Mouse (Mus musculus) forebrain, embryonic 10.5 days (tissue): ENCODE measurements around the gene Itgb2. TPM values are rescaled to one million over a fixed set of nuclear protein-coding genes. Genes with fewer than 3 reads are reported as not detected.

ENCODE experiments used
- DNase-seq: peaks from one replicate; pipeline ENCODE4 v3.0.0-alpha.2; 2017; ENCODE audit warnings: low spot score; ENCODE audit errors: extremely low spot score
- H3K27ac ChIP-seq: fragments of 300-500 bp; sonication (generic); 2 replicates; pipeline ENCODE4 v1.5.1; 2016; ENCODE audit warnings: mild to moderate bottlenecking
- H3K27me3 ChIP-seq: fragments of 300-500 bp; sonication (generic); 2 replicates; pipeline ENCODE4 v1.6.1; 2016; ENCODE audit warnings: mild to moderate bottlenecking; ENCODE audit not compliant: poor library complexity, severe bottlenecking
- H3K36me3 ChIP-seq: fragments of 300-500 bp; sonication (generic); replicated peaks from 2 replicates; pipeline ENCODE4 v1.6.1; 2016; ENCODE audit warnings: mild to moderate bottlenecking, moderate library complexity
- H3K4me1 ChIP-seq: fragments of 300-500 bp; sonication (generic); 2 replicates; pipeline ENCODE4 v1.6.1; 2016
- H3K4me3 ChIP-seq: fragments of 300-500 bp; sonication (generic); 2 replicates; pipeline ENCODE4 v1.5.1; 2016; ENCODE audit warnings: mild to moderate bottlenecking, moderate library complexity
- H3K9me3 ChIP-seq: fragments of 300-500 bp; sonication (generic); 2 replicates; pipeline ENCODE4 v1.6.1; 2016; ENCODE audit warnings: mild to moderate bottlenecking, moderate library complexity
- WGBS: fragments of 180-500 bp; shearing (Covaris S2); methylation state at CpG from one replicate; pipeline ENCODE4 v1.1.7; 2016; 5-methylcytosine and 5-hydroxymethylcytosine counted together
- polyA plus RNA-seq: library from polyadenylated mRNA; unstranded; fragments of >200 nt; fragmentation: Nextera tagmentation; extraction: Ambion mirVana; gene quantifications from 2 replicates; pipeline ENCODE4 v1.2.1, GENCODE M21; 2016

The Itgb2 gene
- polyA plus RNA-seq, 1 experiment from 2014 or later: 0.76 TPM

DNA sequence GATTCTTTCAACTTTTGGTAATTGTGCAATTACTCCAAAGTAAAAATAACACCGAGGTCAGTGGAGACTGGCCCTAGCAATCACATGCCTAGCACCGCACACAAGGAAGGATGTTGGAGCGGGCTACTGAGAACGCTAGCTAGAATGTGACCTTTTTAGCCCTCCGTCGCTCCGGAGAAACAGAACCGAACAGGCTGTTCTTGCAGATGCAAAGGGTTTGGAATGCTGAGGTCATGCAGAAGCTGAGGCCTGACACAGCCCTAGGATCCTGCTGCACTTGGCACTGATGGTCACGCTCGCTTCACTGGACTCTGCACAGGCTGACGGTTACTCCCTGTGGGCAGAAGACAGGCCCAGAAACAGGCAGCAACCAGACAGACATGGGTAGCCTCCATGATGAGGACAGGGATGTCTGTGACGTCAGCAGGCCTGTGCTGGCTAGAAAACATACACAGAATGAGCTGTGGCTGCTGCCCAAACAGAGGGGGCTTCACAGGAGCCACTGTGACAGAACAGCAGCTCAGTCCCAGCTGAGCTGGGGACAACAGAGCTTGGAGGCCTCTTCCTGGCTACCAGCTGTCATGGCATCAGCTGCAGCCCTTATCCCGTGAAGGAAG lies 23.0 kb upstream of the Itgb2 start:
- DNase-seq: no peak
- WGBS: 94% methylated on average over 13 of the region's 13 CpGs
- H3K27me3 ChIP-seq: no peaks in the 10 kb centered on the region
- peaks cover 8% of the 10 kb centered on the region for H3K4me1 ChIP-seq
- H3K27ac ChIP-seq: no peak overlapping the region
- H3K9me3 ChIP-seq: no peaks in the 10 kb centered on the region
- H3K36me3 ChIP-seq: peaks cover 94% of the 10 kb centered on the region
- H3K4me3 ChIP-seq: no peak overlapping the region

DNA sequence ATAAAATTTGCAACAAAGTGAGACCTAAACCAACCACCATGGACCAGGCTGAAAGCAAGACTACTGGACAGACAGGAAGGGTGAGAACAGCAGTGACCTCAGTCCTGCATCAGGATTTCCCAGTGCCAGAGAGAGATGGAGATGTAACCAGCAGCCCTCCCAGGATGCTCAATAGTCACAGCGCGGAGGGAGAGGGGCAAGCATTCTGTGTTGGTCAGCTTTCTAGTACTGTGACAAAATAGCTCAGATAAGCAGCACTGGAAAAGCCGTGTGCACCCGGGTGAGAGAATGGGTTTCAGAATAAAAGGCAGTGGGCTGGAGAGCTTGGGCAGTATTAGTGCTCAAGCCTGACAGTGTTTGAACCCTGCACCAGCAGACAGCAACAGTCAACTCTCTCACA lies 22.3 kb upstream of the Itgb2 start:
- Histone ChIP-seq H3K9me3 (no peaks in the 10 kb centered on the region), H3K4me3 (no peak overlapping the region), H3K27ac (no peak overlapping the region), H3K4me1 (peaks cover 8% of the 10 kb centered on the region), H3K36me3 (peaks cover 96% of the 10 kb centered on the region), H3K27me3 (no peaks in the 10 kb centered on the region)
- no peak for DNase-seq
- 94% methylated on average over 4 of the region's 4 CpGs for WGBS

DNA sequence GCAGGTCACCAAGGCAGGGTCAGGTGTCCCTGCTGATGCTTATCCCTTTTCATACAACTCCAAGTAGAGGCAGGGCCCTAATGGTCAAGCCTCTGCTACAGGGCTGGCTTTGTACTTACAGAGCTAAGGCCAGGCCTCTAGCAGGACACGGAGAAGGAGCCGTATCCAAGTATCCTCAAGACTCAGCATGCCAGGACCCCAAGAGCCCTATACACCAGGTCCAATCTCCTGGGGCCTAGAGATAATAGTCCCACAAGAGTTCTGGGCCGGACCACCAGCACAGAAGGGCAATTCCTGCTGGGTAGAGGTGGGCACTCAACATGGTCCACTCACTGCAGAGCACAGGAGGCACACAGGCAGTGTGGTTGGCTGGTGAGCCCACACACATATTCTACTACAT lies 21.3 kb upstream of the Itgb2 start:
- H3K36me3 ChIP-seq: peaks cover 96% of the 10 kb centered on the region
- no peak overlapping the region for H3K27ac ChIP-seq
- no peak overlapping the region for H3K4me3 ChIP-seq
- WGBS: 93% methylated on average over 3 of the region's 3 CpGs
- H3K4me1 ChIP-seq: peaks cover 8% of the 10 kb centered on the region
- no peak for DNase-seq
- no peaks in the 10 kb centered on the region for H3K9me3 ChIP-seq
- no peaks in the 10 kb centered on the region for H3K27me3 ChIP-seq

DNA sequence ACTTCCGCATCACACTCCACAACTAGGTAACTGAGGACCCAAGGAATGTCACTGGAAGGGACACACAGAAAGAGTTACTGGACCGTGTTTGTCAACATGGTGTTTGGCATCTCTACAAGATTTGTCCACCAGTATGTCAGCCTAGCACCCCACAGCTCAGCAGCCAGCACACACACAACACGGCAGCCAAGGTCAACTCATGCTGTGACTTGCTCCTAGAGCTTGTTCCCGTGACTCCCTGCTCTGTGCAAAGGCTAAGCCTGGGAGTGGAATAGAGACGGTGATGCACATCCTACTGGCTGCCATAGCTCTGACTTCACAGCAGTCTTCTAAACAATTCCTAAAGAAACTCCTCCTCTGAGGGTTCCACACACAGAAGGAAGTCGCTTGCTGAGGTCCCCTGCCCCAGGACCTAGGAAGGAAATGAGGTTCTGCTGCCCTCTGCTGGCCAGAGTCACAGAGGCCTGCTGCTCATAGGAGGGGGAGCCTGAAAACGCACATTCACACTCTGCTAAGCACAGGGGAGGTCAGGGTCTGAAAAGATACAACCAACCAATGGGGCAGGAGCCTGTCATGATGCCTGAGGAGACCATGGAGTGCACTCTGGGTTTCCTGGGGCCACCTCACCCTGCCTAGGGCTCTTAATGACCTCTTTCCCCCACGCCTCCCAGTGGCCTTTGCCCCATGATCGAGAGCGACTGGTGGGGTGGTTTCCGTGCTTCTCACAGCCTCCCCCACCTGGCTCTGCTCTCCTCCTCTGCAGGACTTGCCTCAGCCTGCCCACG lies 20.5 kb upstream of the Itgb2 start:
- H3K4me3 ChIP-seq: no peak overlapping the region
- peaks cover 15% of the 10 kb centered on the region for H3K4me1 ChIP-seq
- H3K36me3 ChIP-seq: peaks cover 98% of the 10 kb centered on the region
- H3K27me3 ChIP-seq: no peaks in the 10 kb centered on the region
- WGBS: 51% methylated on average over 12 of the region's 12 CpGs
- H3K27ac ChIP-seq: 0 out of 2 replicates have a peak overlapping the region, but pooled peaks have one; percentile 48
- DNase-seq: peak; percentile 80
- no peaks in the 10 kb centered on the region for H3K9me3 ChIP-seq

DNA sequence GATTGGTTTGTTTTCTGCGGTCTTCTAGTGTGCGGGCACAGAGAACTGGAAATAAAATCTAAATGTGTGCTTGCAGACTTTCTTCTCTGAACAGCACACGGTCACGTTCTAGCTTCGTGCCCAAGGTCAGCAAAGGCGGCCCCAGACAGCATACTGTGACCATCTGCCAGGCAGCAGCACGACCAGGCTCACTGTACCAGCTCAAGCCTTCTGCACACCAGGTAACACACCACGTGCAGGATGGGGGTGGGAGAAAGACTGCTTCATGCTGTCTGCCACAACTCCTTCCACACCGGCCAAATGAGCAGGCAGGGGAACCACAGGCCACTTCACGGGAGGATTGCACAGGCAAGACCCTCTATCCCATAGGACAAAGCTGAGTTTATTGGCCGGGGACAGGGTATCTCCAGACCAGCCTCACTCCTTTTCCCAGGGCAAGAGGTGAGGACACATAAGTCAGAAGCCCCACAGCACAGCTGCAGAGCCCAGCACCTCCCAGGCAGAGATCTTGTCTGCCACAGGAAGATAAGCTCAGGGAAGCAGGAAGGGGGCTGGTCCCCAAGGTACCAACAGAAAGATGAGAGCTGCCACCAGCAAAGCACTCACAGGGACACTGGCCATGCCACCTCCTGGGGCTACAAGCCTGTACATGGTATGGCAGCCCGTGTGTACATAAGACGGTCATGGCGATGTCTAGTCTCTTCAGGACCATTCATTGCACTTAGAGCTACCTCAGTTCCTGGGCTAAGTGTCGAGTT lies 19.6 kb upstream of the Itgb2 start:
- DNase-seq: no peak
- Histone ChIP-seq H3K27me3 (no peaks in the 10 kb centered on the region), H3K9me3 (no peaks in the 10 kb centered on the region), H3K27ac (0 out of 2 replicates have a peak overlapping the region, but pooled peaks have one; percentile 48), H3K4me1 (peaks cover 23% of the 10 kb centered on the region), H3K36me3 (peaks cover 90% of the 10 kb centered on the region), H3K4me3 (no peak overlapping the region)
- 83% methylated on average over 15 of the region's 15 CpGs for WGBS

DNA sequence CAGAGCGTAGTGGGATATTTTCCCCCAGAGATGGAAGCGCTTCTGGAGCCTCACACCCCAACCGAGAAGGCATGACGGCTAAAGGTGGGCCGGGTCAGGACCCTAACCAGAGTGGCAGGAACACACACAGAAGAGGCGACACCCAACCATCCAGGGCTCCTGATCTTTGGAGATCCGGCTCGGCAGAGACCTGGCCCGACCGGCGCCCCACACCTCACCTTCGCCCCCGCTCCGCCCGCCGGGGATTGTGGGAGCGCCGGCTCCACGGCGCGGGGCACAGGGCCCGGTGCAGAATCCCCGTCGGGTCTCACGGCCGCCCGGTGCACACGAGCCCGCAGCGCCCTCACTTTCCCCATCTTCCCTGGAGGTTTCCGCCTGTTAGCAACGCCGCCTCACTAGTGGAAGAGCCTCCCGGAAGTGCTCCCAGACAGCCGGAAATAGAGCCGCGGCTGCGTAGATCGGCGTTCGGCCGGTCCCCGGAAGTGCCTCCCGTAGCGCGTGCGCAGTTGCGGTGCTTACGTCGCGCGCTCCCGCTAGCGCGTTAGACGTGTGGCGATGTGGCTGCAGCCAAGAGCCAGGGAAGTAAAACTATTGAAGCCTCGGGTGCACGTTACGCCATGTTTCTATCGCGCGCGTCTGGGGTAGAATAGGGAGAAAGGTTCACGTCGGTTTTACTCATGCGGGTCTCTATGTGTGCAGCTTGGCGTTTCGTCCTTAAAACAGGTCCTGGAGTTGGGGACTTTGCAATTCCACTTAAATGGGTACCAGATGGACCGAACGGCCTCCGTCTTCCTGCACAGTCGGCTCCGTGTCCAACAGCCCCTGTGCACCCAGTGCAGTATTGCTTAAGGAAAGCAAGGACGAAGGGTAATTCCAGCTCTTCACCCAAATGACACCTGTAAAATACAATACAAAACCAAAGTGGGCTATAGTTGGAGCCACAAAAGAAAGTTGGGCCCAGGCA lies 14.4 kb upstream of the Itgb2 start, which contains the start of gene Fam207a:
TSS of gene Fam207a (minus strand) at position 401 of the 964 bp plus-strand sequence.
- Histone ChIP-seq H3K4me1 (peaks cover 34% of the 10 kb centered on the region), H3K9me3 (no peaks in the 10 kb centered on the region), H3K27me3 (no peaks in the 10 kb centered on the region), H3K27ac (peak within 1 kb of the TSS; percentile 92), H3K36me3 (peaks cover 39% of the 10 kb centered on the region), H3K4me3 (peak within 1 kb of the TSS; percentile 96)
- peak; percentile 89 for DNase-seq
- 1% methylated on average over 75 of the region's 75 CpGs for WGBS

DNA sequence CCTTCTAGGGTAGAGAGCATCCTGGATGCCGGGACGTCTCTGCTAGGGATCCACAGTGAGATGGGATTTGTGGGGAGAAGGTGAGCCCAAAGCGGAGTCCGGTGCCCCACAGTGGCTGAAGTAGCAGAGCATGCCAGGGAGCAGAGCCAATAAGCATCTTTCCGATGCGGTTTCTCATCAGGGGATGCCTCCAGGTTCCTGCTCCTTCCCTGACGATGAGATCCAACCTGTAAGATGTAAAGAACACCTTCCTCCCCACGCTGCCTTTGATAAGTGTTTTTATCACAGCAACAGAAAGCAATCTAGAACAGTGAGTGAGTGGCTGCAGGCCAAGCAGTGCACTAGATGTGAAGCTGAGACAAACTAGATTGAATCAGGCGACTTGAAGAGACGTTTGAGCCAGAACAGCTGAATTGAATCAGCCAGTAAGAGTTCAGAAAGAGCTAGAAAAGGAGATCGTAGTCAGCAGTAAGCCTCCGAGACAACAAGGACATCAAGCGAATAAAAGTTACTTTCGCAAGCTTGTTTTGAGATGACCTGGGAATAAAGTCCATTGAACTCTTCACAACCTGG lies 13.6 kb upstream of the Itgb2 start:
- Histone ChIP-seq H3K9me3 (no peaks in the 10 kb centered on the region), H3K27me3 (peaks cover 3% of the 10 kb centered on the region; the same call in 1 of the 2 replicates), H3K36me3 (peaks cover 31% of the 10 kb centered on the region), H3K4me3 (peak overlapping the region; percentile 96), H3K27ac (peak overlapping the region; percentile 92), H3K4me1 (peaks cover 34% of the 10 kb centered on the region)
- peak; percentile 18 for DNase-seq
- WGBS: 44% methylated on average over 14 of the region's 14 CpGs

DNA sequence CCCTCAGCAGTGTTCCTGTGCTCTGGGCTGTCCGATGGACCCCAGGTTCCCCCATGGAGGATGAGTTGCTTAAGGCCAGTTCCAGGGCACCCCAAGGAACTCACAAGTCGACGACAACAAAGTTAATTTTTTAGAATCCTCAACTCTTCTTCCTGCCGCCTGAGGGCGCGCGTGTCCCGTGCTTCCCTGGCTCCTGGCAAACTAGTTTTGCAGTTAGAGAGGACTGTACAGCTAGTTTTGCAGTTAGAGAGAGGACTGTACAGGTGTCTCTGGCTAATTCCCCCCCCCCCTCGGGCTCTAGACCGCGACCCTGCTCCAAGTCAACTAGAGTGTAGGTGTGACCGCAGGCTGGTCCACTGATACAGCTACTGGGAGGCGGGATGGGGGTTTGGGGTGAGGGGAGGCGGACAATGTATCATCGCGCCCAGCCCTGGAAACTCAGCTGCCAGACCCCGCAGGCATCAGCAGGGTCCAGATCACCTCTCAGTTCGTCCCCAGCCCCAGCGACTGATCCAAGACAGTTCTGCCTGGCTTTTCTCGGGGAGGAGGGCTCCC lies 12.9 kb upstream of the Itgb2 start:
- peak overlapping the region; percentile 92 for H3K27ac ChIP-seq
- peak overlapping the region; percentile 96; the same call in 1 of the 2 replicates for H3K4me3 ChIP-seq
- WGBS: 23% methylated on average over 20 of the region's 20 CpGs

DNA sequence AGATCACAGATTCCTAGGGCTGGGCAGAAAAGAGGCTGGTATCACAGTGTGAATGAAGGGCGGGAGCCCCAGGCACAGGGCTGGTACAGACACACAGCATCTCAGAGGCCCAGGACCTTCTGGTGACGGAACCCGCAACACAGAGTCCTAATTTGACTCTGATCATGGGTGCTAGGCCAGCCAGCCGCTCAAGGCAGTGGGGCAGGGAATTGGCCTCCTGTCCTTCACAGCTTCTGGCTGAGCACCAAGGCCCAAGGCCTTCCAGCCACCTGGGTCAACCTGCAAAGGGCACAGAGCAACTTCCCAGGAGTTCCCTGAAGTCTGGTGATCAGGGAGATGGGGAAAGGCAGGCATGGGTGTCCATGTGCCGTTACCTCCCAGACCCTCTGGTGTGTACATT lies 12.3 kb upstream of the Itgb2 start:
- 0 out of 2 replicates have a peak overlapping the region, but pooled peaks have one; percentile 92 for H3K27ac ChIP-seq
- no peak for DNase-seq
- 89% methylated on average over 5 of the region's 5 CpGs for WGBS
- H3K4me1 ChIP-seq: peaks cover 47% of the 10 kb centered on the region
- peaks cover 18% of the 10 kb centered on the region for H3K36me3 ChIP-seq
- peaks cover 14% of the 10 kb centered on the region for H3K27me3 ChIP-seq
- H3K4me3 ChIP-seq: no peak overlapping the region
- H3K9me3 ChIP-seq: no peaks in the 10 kb centered on the region

More for the DNA sequence above, 12.9 kb upstream of the Itgb2 start:
- Histone ChIP-seq H3K27me3 (peaks cover 10% of the 10 kb centered on the region), H3K9me3 (no peaks in the 10 kb centered on the region), H3K36me3 (peaks cover 24% of the 10 kb centered on the region), H3K4me1 (peaks cover 40% of the 10 kb centered on the region)
- peak; percentile 77 for DNase-seq

DNA sequence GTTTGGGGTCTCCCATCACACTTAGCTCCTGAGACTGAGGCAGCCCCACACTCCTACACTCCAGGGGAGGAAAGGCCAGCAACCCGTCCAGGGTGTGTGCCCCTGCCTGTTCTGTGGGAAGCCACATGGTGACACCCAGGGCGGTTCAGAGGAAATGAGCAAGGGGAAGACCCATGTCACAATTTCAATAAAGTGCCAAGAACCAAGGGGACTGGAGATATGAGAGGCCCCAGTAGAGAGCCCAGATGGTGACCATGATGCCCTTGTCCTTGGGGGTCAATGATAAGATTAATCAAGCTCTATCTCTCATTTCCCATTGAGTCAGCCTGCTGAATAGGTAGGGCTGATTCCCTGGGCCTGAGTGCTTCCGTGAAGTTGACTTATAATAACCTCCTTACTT lies 10.9 kb upstream of the Itgb2 start:
- peaks cover 4% of the 10 kb centered on the region for H3K36me3 ChIP-seq
- no peak overlapping the region for H3K4me3 ChIP-seq
- no peaks in the 10 kb centered on the region for H3K9me3 ChIP-seq
- WGBS: 88% methylated on average over 3 of the region's 3 CpGs
- H3K4me1 ChIP-seq: peaks cover 45% of the 10 kb centered on the region
- H3K27me3 ChIP-seq: peaks cover 22% of the 10 kb centered on the region
- no peak for DNase-seq
- no peak overlapping the region for H3K27ac ChIP-seq

DNA sequence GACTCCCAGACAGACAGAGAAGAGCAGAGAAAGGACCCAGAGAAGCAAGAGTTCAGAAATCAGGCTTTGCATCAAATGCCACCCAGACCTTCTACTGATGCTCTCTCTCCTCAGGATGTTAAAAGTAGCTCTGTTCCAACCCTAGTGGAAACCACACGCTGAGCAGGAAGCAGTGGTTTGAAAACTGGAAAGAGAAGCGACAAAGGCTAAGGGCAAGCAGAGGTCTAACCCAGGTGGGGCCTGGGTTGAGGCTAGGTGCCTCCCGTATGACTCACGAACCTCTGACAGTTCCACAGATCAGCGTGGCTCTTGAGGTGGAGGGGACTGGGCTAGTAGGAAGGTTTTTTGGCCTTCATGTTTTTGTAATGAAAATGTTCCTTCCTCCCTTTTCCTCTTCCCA lies 9.6 kb upstream of the Itgb2 start:
- Histone ChIP-seq H3K4me3 (no peak overlapping the region), H3K36me3 (no peaks in the 10 kb centered on the region), H3K4me1 (peaks cover 32% of the 10 kb centered on the region), H3K27me3 (peaks cover 22% of the 10 kb centered on the region), H3K27ac (no peak overlapping the region), H3K9me3 (no peaks in the 10 kb centered on the region)
- no peak for DNase-seq
- WGBS: 90% methylated on average over 5 of the region's 5 CpGs
